Mouse (Mus musculus): ENCODE data around the gene Cmss1. TPM values are rescaled to one million over a fixed set of nuclear protein-coding genes. Genes with fewer than 3 reads are reported as not detected.

Cmss1 gene
- polyA plus RNA-seq, 1 experiment from 2014 or later = 38.3 TPM

GRCm38 (mm10) chr16:57366941-57367694 lies 239.5 kb downstream of the Cmss1 start:
- Histone ChIP-seq H3K4me3 (ENCODE audit: low read depth, low read length) (no peak overlapping the region), H3K27me3 (ENCODE audit: control insufficient read depth, insufficient read depth, low read length) (no peaks in the 10 kb centered on the region), H3K4me1 (ENCODE audit: control insufficient read depth, insufficient read depth, low read length) (peaks cover 7% of the 10 kb centered on the region; the same call in 1 of the 2 replicates), H3K27ac (ENCODE audit: low read depth, low read length) (no peak overlapping the region), H3K9me3 (ENCODE audit: control insufficient read depth, low read length) (no peaks in the 10 kb centered on the region), H3K36me3 (ENCODE audit: control insufficient read depth, insufficient read depth, low read length) (no peaks in the 10 kb centered on the region), H3K9ac (replicated peaks; ENCODE audit: low read depth, low read length) (no peak overlapping the region), H3K4me2 (ENCODE audit: low read depth, low read length) (no peak overlapping the region)
- no peak for ATAC-seq (ENCODE audit: low read depth)
- WGBS = 66% methylated on average over 18 of the region's 18 CpGs

- no peak for ATAC-seq (ENCODE audit: low read depth)
- no peak overlapping the region for H3K27ac ChIP-seq (ENCODE audit: low read depth, low read length)
- no peaks in the 10 kb centered on the region for H3K27me3 ChIP-seq (ENCODE audit: control insufficient read depth, insufficient read depth, low read length)
- no peak overlapping the region for H3K4me2 ChIP-seq (ENCODE audit: low read depth, low read length)
- no peaks in the 10 kb centered on the region for H3K36me3 ChIP-seq (ENCODE audit: control insufficient read depth, insufficient read depth, low read length)
- 43% methylated on average over 6 of the region's 6 CpGs for WGBS
- H3K9me3 ChIP-seq (ENCODE audit: control insufficient read depth, low read length) = no peaks in the 10 kb centered on the region
- H3K4me3 ChIP-seq (ENCODE audit: low read depth, low read length) = no peak overlapping the region
- no peak overlapping the region for H3K9ac ChIP-seq (replicated peaks; ENCODE audit: low read depth, low read length)
- H3K4me1 ChIP-seq (ENCODE audit: control insufficient read depth, insufficient read depth, low read length) = peaks cover 7% of the 10 kb centered on the region; the same call in 1 of the 2 replicates
Measured at GRCm38 (mm10) chr16:57366141-57366540, 240.5 kb downstream of the Cmss1 start.

GRCm38 (mm10) chr16:57364498-57364897 lies 242.2 kb downstream of the Cmss1 start:
- no peak overlapping the region for H3K4me2 ChIP-seq (ENCODE audit: low read depth, low read length)

GRCm38 (mm10) chr16:57362679-57363401 lies 243.8 kb downstream of the Cmss1 start:
- H3K9ac ChIP-seq (replicated peaks; ENCODE audit: low read depth, low read length) = no peak overlapping the region
- peak; percentile 84 for ATAC-seq (ENCODE audit: low read depth)
- H3K9me3 ChIP-seq (ENCODE audit: control insufficient read depth, low read length) = no peaks in the 10 kb centered on the region
- no peak overlapping the region for H3K4me3 ChIP-seq (ENCODE audit: low read depth, low read length)
- WGBS = 34% methylated on average over 18 of the region's 18 CpGs
- no peaks in the 10 kb centered on the region for H3K36me3 ChIP-seq (ENCODE audit: control insufficient read depth, insufficient read depth, low read length)
- peaks cover 7% of the 10 kb centered on the region; the same call in 1 of the 2 replicates for H3K4me1 ChIP-seq (ENCODE audit: control insufficient read depth, insufficient read depth, low read length)
- H3K27ac ChIP-seq (ENCODE audit: low read depth, low read length) = no peak overlapping the region
- no peaks in the 10 kb centered on the region for H3K27me3 ChIP-seq (ENCODE audit: control insufficient read depth, insufficient read depth, low read length)
- H3K4me2 ChIP-seq (ENCODE audit: low read depth, low read length) = no peak overlapping the region; the same call in 1 of the 2 replicates

More at GRCm38 (mm10) chr16:57364498-57364897, 242.2 kb downstream of the Cmss1 start:
- H3K4me1 ChIP-seq (ENCODE audit: control insufficient read depth, insufficient read depth, low read length) = peaks cover 7% of the 10 kb centered on the region; the same call in 1 of the 2 replicates
- H3K36me3 ChIP-seq (ENCODE audit: control insufficient read depth, insufficient read depth, low read length) = no peaks in the 10 kb centered on the region
- WGBS = 85% methylated on average over 7 of the region's 7 CpGs
- H3K4me3 ChIP-seq (ENCODE audit: low read depth, low read length) = no peak overlapping the region
- ATAC-seq (ENCODE audit: low read depth) = no peak
- no peaks in the 10 kb centered on the region for H3K27me3 ChIP-seq (ENCODE audit: control insufficient read depth, insufficient read depth, low read length)
- no peak overlapping the region for H3K27ac ChIP-seq (ENCODE audit: low read depth, low read length)
- H3K9me3 ChIP-seq (ENCODE audit: control insufficient read depth, low read length) = no peaks in the 10 kb centered on the region
- H3K9ac ChIP-seq (replicated peaks; ENCODE audit: low read depth, low read length) = no peak overlapping the region

- Histone ChIP-seq H3K36me3 (ENCODE audit: control insufficient read depth, insufficient read depth, low read length) (no peaks in the 10 kb centered on the region), H3K27ac (ENCODE audit: low read depth, low read length) (no peak overlapping the region), H3K9ac (replicated peaks; ENCODE audit: low read depth, low read length) (no peak overlapping the region), H3K4me1 (ENCODE audit: control insufficient read depth, insufficient read depth, low read length) (peaks cover 7% of the 10 kb centered on the region; the same call in 1 of the 2 replicates), H3K27me3 (ENCODE audit: control insufficient read depth, insufficient read depth, low read length) (no peaks in the 10 kb centered on the region), H3K9me3 (ENCODE audit: control insufficient read depth, low read length) (no peaks in the 10 kb centered on the region), H3K4me3 (ENCODE audit: low read depth, low read length) (no peak overlapping the region), H3K4me2 (ENCODE audit: low read depth, low read length) (no peak overlapping the region)
- WGBS = 94% methylated on average over 3 of the region's 3 CpGs
- no peak for ATAC-seq (ENCODE audit: low read depth)
Measured at GRCm38 (mm10) chr16:57360785-57361184, 245.9 kb downstream of the Cmss1 start.

GRCm38 (mm10) chr16:57359251-57359650 lies 247.4 kb downstream of the Cmss1 start:
- no peak overlapping the region for H3K9ac ChIP-seq (replicated peaks; ENCODE audit: low read depth, low read length)
- WGBS = 90% methylated on average over 10 of the region's 10 CpGs
- no peak for ATAC-seq (ENCODE audit: low read depth)
- H3K27me3 ChIP-seq (ENCODE audit: control insufficient read depth, insufficient read depth, low read length) = no peaks in the 10 kb centered on the region
- H3K36me3 ChIP-seq (ENCODE audit: control insufficient read depth, insufficient read depth, low read length) = no peaks in the 10 kb centered on the region
- peaks cover 7% of the 10 kb centered on the region; the same call in 1 of the 2 replicates for H3K4me1 ChIP-seq (ENCODE audit: control insufficient read depth, insufficient read depth, low read length)
- no peak overlapping the region for H3K27ac ChIP-seq (ENCODE audit: low read depth, low read length)
- no peaks in the 10 kb centered on the region for H3K9me3 ChIP-seq (ENCODE audit: control insufficient read depth, low read length)
- no peak overlapping the region for H3K4me2 ChIP-seq (ENCODE audit: low read depth, low read length)
- H3K4me3 ChIP-seq (ENCODE audit: low read depth, low read length) = no peak overlapping the region

GRCm38 (mm10) chr16:57357011-57357410 lies 249.7 kb downstream of the Cmss1 start:
- no peaks in the 10 kb centered on the region for H3K9me3 ChIP-seq (ENCODE audit: control insufficient read depth, low read length)
- no peak overlapping the region for H3K4me2 ChIP-seq (ENCODE audit: low read depth, low read length)
- ATAC-seq (ENCODE audit: low read depth) = no peak
- no peaks in the 10 kb centered on the region for H3K4me1 ChIP-seq (ENCODE audit: control insufficient read depth, insufficient read depth, low read length)
- no peaks in the 10 kb centered on the region for H3K36me3 ChIP-seq (ENCODE audit: control insufficient read depth, insufficient read depth, low read length)
- WGBS = 83% methylated on average over 6 of the region's 6 CpGs
- no peak overlapping the region for H3K27ac ChIP-seq (ENCODE audit: low read depth, low read length)
- no peak overlapping the region for H3K9ac ChIP-seq (replicated peaks; ENCODE audit: low read depth, low read length)
- H3K4me3 ChIP-seq (ENCODE audit: low read depth, low read length) = no peak overlapping the region
- H3K27me3 ChIP-seq (ENCODE audit: control insufficient read depth, insufficient read depth, low read length) = no peaks in the 10 kb centered on the region

GRCm38 (mm10) chr16:57356454-57356853 lies 250.2 kb downstream of the Cmss1 start:
- Histone ChIP-seq H3K27me3 (ENCODE audit: control insufficient read depth, insufficient read depth, low read length) (no peaks in the 10 kb centered on the region), H3K9me3 (ENCODE audit: control insufficient read depth, low read length) (no peaks in the 10 kb centered on the region), H3K9ac (replicated peaks; ENCODE audit: low read depth, low read length) (no peak overlapping the region), H3K4me3 (ENCODE audit: low read depth, low read length) (no peak overlapping the region), H3K4me1 (ENCODE audit: control insufficient read depth, insufficient read depth, low read length) (no peaks in the 10 kb centered on the region), H3K36me3 (ENCODE audit: control insufficient read depth, insufficient read depth, low read length) (no peaks in the 10 kb centered on the region), H3K4me2 (ENCODE audit: low read depth, low read length) (no peak overlapping the region), H3K27ac (ENCODE audit: low read depth, low read length) (no peak overlapping the region)
- no peak for ATAC-seq (ENCODE audit: low read depth)
- 85% methylated on average over 6 of the region's 6 CpGs for WGBS

GRCm38 (mm10) chr16:57353932-57354331 lies 252.7 kb downstream of the Cmss1 start:
- Histone ChIP-seq H3K27ac (ENCODE audit: low read depth, low read length) (no peak overlapping the region), H3K27me3 (ENCODE audit: control insufficient read depth, insufficient read depth, low read length) (no peaks in the 10 kb centered on the region), H3K36me3 (ENCODE audit: control insufficient read depth, insufficient read depth, low read length) (no peaks in the 10 kb centered on the region), H3K9me3 (ENCODE audit: control insufficient read depth, low read length) (no peaks in the 10 kb centered on the region), H3K4me2 (ENCODE audit: low read depth, low read length) (no peak overlapping the region), H3K4me3 (ENCODE audit: low read depth, low read length) (no peak overlapping the region), H3K4me1 (ENCODE audit: control insufficient read depth, insufficient read depth, low read length) (no peaks in the 10 kb centered on the region), H3K9ac (replicated peaks; ENCODE audit: low read depth, low read length) (no peak overlapping the region)
- no peak for ATAC-seq (ENCODE audit: low read depth)
- 72% methylated on average over 6 of the region's 6 CpGs for WGBS
